Comparison of ENCODE assay signal across 11 mouse cellular contexts in genomic region chr14:118712889-118713288, GRCm38 (mm10). TPM values are rescaled to one million over a fixed set of nuclear protein-coding genes. Genes with fewer than 3 reads are reported as not detected.
A peak's percentile ranks its signal among the peaks of the same experiment; 100 is the strongest.
DNase-seq lines count a peak whose midpoint lies in the region; ATAC-seq and TF ChIP-seq lines count a peak whose summit lies in the region.
"Had no signal": no experiment of that assay in that cellular context is flagged by ENCODE, and none has a peak within 500 bp of the region (broad histone marks: within the 10 kb centered on the region; RNA-seq: fewer than 3 reads in every experiment).

No protein-coding gene starts in this region.

- WGBS in neural tube, embryonic 12.5 days: 54% methylated on average over 5 of the region's 5 CpGs
- 54% methylated on average over 5 of the region's 5 CpGs for WGBS in liver, embryonic 14.5 days (ENCODE audit: insufficient replicate concordance)

- TF ChIP-seq EP300 in liver, embryonic 14.5 days (IDR thresholded peaks at IDR 0.05; ENCODE audit: low read depth): no peak

- H3K4me3 ChIP-seq in gastrocnemius, adult 2 months: peak overlapping the region; percentile 66
- H3K4me3 ChIP-seq in neural tube, embryonic 12.5 days: no peak overlapping the region
- H3K4me3 ChIP-seq in liver, embryonic 14.5 days (ENCODE audit: insufficient read depth in 1 of 2, low read depth in 2 of 2, low read length in 2 of 2): no peak overlapping the region

- peak overlapping the region; percentile 69 for H3K4me2 ChIP-seq in neural tube, embryonic 12.5 days (replicated peaks)
- peak overlapping the region; percentile 35; the same call in 1 of the 2 replicates for H3K4me2 ChIP-seq in liver, embryonic 14.5 days (ENCODE audit: low read depth)

- peak overlapping the region; percentile 82 for H3K27ac ChIP-seq in gastrocnemius, adult 2 months
- H3K27ac ChIP-seq in neural tube, embryonic 12.5 days: no peak overlapping the region
- H3K27ac ChIP-seq in liver, embryonic 14.5 days: no peak overlapping the region

- no peaks in the 10 kb centered on the region for H3K36me3 ChIP-seq in neural tube, embryonic 12.5 days
- no peaks in the 10 kb centered on the region for H3K36me3 ChIP-seq in liver, embryonic 14.5 days (replicated peaks; ENCODE audit: control insufficient read depth, insufficient read depth, low read depth)

- H3K4me1 ChIP-seq in neural tube, embryonic 12.5 days: peaks cover 9% of the 10 kb centered on the region
- peaks cover 6 to 10% of the 10 kb centered on the region in 2 experiments for H3K4me1 ChIP-seq in liver, embryonic 14.5 days (replicated peaks; ENCODE audit: control insufficient read depth in 2 of 2, insufficient read depth in 2 of 2, low read length in 1 of 2)

- H3K9me3 ChIP-seq in neural tube, embryonic 12.5 days: no peaks in the 10 kb centered on the region
- H3K9me3 ChIP-seq in liver, embryonic 14.5 days (ENCODE audit: control insufficient read depth, low read length): no peaks in the 10 kb centered on the region

- no peak for TF ChIP-seq CTCF in gastrocnemius, adult 2 months (IDR thresholded peaks at IDR 0.05)
- no peak for TF ChIP-seq CTCF in liver, embryonic 14.5 days (IDR thresholded peaks at IDR 0.05; ENCODE audit: low read depth)

- H3K9ac ChIP-seq in neural tube, embryonic 12.5 days: no peak overlapping the region
- no peak overlapping the region for H3K9ac ChIP-seq in liver, embryonic 14.5 days (replicated peaks)

- H3K27me3 ChIP-seq in neural tube, embryonic 12.5 days (replicated peaks): 0 out of 2 replicates have a peak, but pooled peaks cover 3% of the 10 kb centered on the region
- H3K27me3 ChIP-seq in liver, embryonic 14.5 days (ENCODE audit: control insufficient read depth, insufficient read depth, low read length): peaks cover 9% of the 10 kb centered on the region

- intact Hi-C loops in gastrocnemius, adult 2 months (cut with DNase I): no loop called here
- intact Hi-C loops in left cerebral cortex, postnatal 14 days (cut with DNase I): no loop called here
- intact Hi-C loops in left cerebral cortex, postnatal 25 days (cut with DNase I): no loop called here

- DNase-seq in gastrocnemius, adult 2 months: no peak
- no peak for DNase-seq in gastrocnemius, postnatal 4 days (ENCODE audit: low spot score in 2 of 2)
- no peak for DNase-seq in neural tube, embryonic 10.5 days (ENCODE audit: extremely low spot score, low spot score)
- no peak for DNase-seq in liver, embryonic 14.5 days (ENCODE audit: low read depth in 3 of 3, low spot score in 3 of 3)
- no peak for DNase-seq in left cerebral cortex, postnatal 14 days (ENCODE audit: low spot score in 2 of 2)
- DNase-seq in spleen, postnatal 10 days (ENCODE audit: low spot score in 2 of 2): no peak
- DNase-seq in left cerebral cortex, postnatal 25 days (ENCODE audit: low spot score in 2 of 2): no peak
- DNase-seq: gastrocnemius, postnatal 14 days; lung, adult 2 months; thymus, postnatal 25 days had no signal

- no peak for ATAC-seq in neural tube, embryonic 12.5 days (ENCODE audit: low FRiP score, low read depth)
- ATAC-seq in liver, embryonic 14.5 days (ENCODE audit: insufficient read depth): no peak

RNA-seq across cellular contexts. Expression of gene Abcc4, which starts 6.9 kb away (rescaled TPM):
- 10 to 100 TPM; 10.1 to 12.2 TPM for total RNA-seq in gastrocnemius, adult 2 months (2021)
- total RNA-seq in gastrocnemius, postnatal 4 days (2021): 1 to 10 TPM; 2.4 to 2.9 TPM
- polyA plus RNA-seq in neural tube, embryonic 12.5 days (2016; fragmentation: Nextera tagmentation; extraction: Ambion mirVana): 2.3 and 2.9 TPM in 2 replicates
- 1.0 and 1.4 TPM in 2 replicates for polyA plus RNA-seq in liver, embryonic 14.5 days (2012; rRNA removed)
- polyA plus RNA-seq in liver, embryonic 14.5 days (2014; fragmentation: Nextera tagmentation; extraction: Ambion mirVana): 1.9 and 2.3 TPM in 2 replicates
- 1 to 10 TPM; 7.9 to 9.6 TPM for total RNA-seq in left cerebral cortex, postnatal 14 days (2021)
- 10 to 100 TPM in 1 of 2 experiments, 1 to 10 TPM in 1; 7.5 to 10.2 TPM for total RNA-seq in left cerebral cortex, postnatal 25 days (2021)
